Mouse (Mus musculus): ENCODE measurements around the gene Afm.

- TF ChIP-seq POLR2A (IDR thresholded peaks at IDR 0.05; ENCODE audit: insufficient read length, low read depth): no peak
- TF ChIP-seq MAX (IDR thresholded peaks at IDR 0.05; ENCODE audit: low read depth): no peak
- TF ChIP-seq SRF (IDR thresholded peaks at IDR 0.05; ENCODE audit: control insufficient read depth, insufficient read length, low read depth): no peak
- TF ChIP-seq MYOG (IDR thresholded peaks at IDR 0.05; ENCODE audit: control insufficient read depth in 1 of 3, insufficient read depth in 1 of 3, insufficient read length in 2 of 3, low read depth in 2 of 3): no peak
- TF ChIP-seq MYOD1 (IDR thresholded peaks at IDR 0.05; ENCODE audit: control insufficient read depth in 1 of 3, insufficient read length in 2 of 3, low read depth in 2 of 3): no peak
- TF ChIP-seq E2F4 (IDR thresholded peaks at IDR 0.05; ENCODE audit: insufficient read depth): no peak
These were observed 17.0 kb upstream of the Afm start for GRCm38 (mm10) chr5:90501752-90502151.
